Mouse (Mus musculus): ENCODE results near the gene Nup214.

DNA sequence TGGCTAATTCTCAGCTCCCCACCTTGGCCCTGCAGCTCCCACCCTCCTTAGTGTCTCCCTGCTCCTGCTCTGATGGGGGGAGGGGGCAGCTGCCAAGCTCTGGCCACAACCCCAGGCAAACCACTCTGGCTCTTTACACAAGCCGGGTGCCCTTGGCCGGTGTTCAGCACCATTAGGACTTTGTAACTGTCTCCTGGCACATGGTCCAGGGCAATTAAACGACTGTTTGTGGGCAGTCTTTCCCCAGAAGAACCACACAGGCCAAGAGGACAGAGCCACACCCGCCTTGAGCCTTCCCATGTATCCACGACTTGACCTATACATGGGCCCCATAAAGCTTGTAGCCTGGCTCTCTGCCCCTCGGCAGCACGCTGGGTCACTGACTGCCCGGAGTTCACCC, 100.2 kb downstream of the Nup214 start:
- TF ChIP-seq POLR2A (IDR thresholded peaks at IDR 0.05; ENCODE audit: insufficient read depth, low read length) (no peak), CTCF (IDR thresholded peaks at IDR 0.05; ENCODE audit: low read depth, low read length) (no peak)

Measured in ES-Bruce4 (cell line).